Mouse (Mus musculus): ENCODE results near the gene Npy1r. TPM values are rescaled to one million over a fixed set of nuclear protein-coding genes. Genes with fewer than 3 reads are reported as not detected.

The Npy1r gene
- polyA plus RNA-seq, 1 experiment from 2014 or later: 0.78 TPM

Other genes starting within 250 kb of the Npy1r start
- 19.5 and 20.9 TPM in 2 replicates for gene Tma16, start 210.7 kb upstream of the Npy1r start, polyA plus RNA-seq (2014; fragmentation: Nextera tagmentation; extraction: Ambion mirVana)
- gene Tktl2, start 185.4 kb upstream of the Npy1r start, polyA plus RNA-seq (2014; fragmentation: Nextera tagmentation; extraction: Ambion mirVana): not detected in 2 replicates
- not detected in 2 replicates for gene Npy5r, start 9.1 kb upstream of the Npy1r start, polyA plus RNA-seq (2014; fragmentation: Nextera tagmentation; extraction: Ambion mirVana)
- 7.9 and 8.4 TPM in 2 replicates for gene Naf1, start 163.0 kb downstream of the Npy1r start, polyA plus RNA-seq (2014; fragmentation: Nextera tagmentation; extraction: Ambion mirVana)

Data from liver, embryonic 11.5 days (tissue).